Mouse (Mus musculus) embryo, embryonic 11.5 days (tissue): ENCODE results near the gene Med17.
A peak's percentile ranks its signal among the peaks of the same experiment; 100 is the strongest.
"Not testable (repeated sequence)": the region's sequence is repeated elsewhere in the genome, so short reads cannot be mapped to it uniquely, and the experiment has no call there.

Experiments used
- DNase-seq: peaks from one replicate; pipeline ENCODE4 v3.0.0-alpha.2; 2012; ENCODE audit warnings: low read depth, low spot score

Med17 gene

GRCm38 (mm10) chr9:15279649-15280490 is at the start of gene Med17:
Med17 (minus strand) TSS chr9:15279931.
- peak; percentile 91 for DNase-seq

GRCm38 (mm10) chr9:15318170-15318742 is 38.5 kb upstream of the Med17 start:
- no peak for DNase-seq

- no peak for DNase-seq
Measured at GRCm38 (mm10) chr9:15317223-15318169, 37.8 kb upstream of the Med17 start.

- DNase-seq, result not testable (repeated sequence)
Measured at GRCm38 (mm10) chr9:15316296-15316695, 36.6 kb upstream of the Med17 start.

- DNase-seq, result no peak
Measured at GRCm38 (mm10) chr9:15314619-15315018, 34.9 kb upstream of the Med17 start.

- no peak for DNase-seq
Measured at GRCm38 (mm10) chr9:15313633-15314032, 33.9 kb upstream of the Med17 start.

GRCm38 (mm10) chr9:15312054-15312735 is 32.5 kb upstream of the Med17 start:
- DNase-seq, result no peak

- DNase-seq, result no peak
Measured at GRCm38 (mm10) chr9:15310179-15310578, 30.4 kb upstream of the Med17 start.

GRCm38 (mm10) chr9:15309425-15309824 is 29.7 kb upstream of the Med17 start:
- no peak for DNase-seq

- no peak for DNase-seq
Measured at GRCm38 (mm10) chr9:15308254-15308653, 28.5 kb upstream of the Med17 start.

GRCm38 (mm10) chr9:15307257-15307656 is 27.5 kb upstream of the Med17 start:
- no peak for DNase-seq

GRCm38 (mm10) chr9:15306398-15307119 is 26.8 kb upstream of the Med17 start, which contains the start of gene 4931406C07Rik:
4931406C07Rik (minus strand) TSS chr9:15306448.
- DNase-seq, result no peak

GRCm38 (mm10) chr9:15305503-15306397 is 26.0 kb upstream of the Med17 start, which contains the start of gene Taf1d:
Taf1d (plus strand) TSS chr9:15306214.
- DNase-seq, result peak; percentile 93

GRCm38 (mm10) chr9:15302881-15303280 is 23.1 kb upstream of the Med17 start:
- no peak for DNase-seq

- DNase-seq, result not testable (repeated sequence)
Measured at GRCm38 (mm10) chr9:15302006-15302405, 22.3 kb upstream of the Med17 start.

- DNase-seq, result no peak
Measured at GRCm38 (mm10) chr9:15301399-15301798, 21.7 kb upstream of the Med17 start.

GRCm38 (mm10) chr9:15300056-15300455 is 20.3 kb upstream of the Med17 start:
- DNase-seq, result no peak

- no peak for DNase-seq
Measured at GRCm38 (mm10) chr9:15298451-15298850, 18.7 kb upstream of the Med17 start.

GRCm38 (mm10) chr9:15297112-15297511 is 17.4 kb upstream of the Med17 start:
- no peak for DNase-seq
